Mouse (Mus musculus) E14TG2a.4 (cell line): ENCODE data around the gene Ttyh2.

ENCODE experiments used
- CTCF ChIP-seq: conservative IDR thresholded peaks from 2 replicates; pipeline ENCODE4 v1.5.1; 2014; ENCODE audit warnings: low read length
- NANOG ChIP-seq: IDR thresholded peaks from 2 replicates; pipeline ENCODE4 v1.6.1; 2014; ENCODE audit warnings: borderline replicate concordance, low read length, mixed read lengths

DNA sequence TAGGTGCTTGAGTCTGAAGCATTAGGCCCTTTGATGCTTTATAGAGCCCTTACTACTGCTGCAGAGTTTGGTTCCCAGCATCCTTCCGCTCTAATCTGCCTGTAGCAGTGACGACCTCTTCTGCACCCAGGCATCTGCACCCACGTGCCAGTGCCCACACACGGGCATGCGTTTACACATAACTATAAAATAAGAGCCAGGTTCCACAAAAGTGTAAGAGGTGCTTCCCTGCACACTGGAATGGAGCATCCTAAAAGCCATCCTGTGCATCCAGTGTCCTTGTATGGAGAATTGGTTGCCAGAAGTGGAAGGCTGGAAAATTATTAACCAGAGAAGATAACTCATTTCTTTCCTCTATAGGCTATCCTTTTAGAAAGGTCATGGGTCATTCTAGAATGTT is 4.1 kb upstream of the Ttyh2 start:
- no peak for TF ChIP-seq CTCF
- TF ChIP-seq NANOG, result no peak
